Mouse (Mus musculus): Measurements from ENCODE around the gene Mbd4. TPM values are rescaled to one million over a fixed set of nuclear protein-coding genes. Genes with fewer than 3 reads are reported as not detected.
A peak's percentile ranks its signal among the peaks of the same experiment; 100 is the strongest.
"Not testable (repeated sequence)": the region's sequence is repeated elsewhere in the genome, so short reads cannot be mapped to it uniquely, and the experiment has no call there.

Gene Mbd4
- polyA plus RNA-seq, 1 experiment from 2014 or later: 4.1 TPM

- WGBS: 94% methylated on average over 2 of the region's 2 CpGs
- ATAC-seq (ENCODE audit: low FRiP score, low TSS enrichment) (no peak), DNase-seq (ENCODE audit: low spot score) (no peak)
- TF ChIP-seq CTCF (IDR thresholded peaks at IDR 0.05; ENCODE audit: low read depth) (no peak), EP300 (optimal IDR thresholded peaks at IDR 0.05) (no peak)
- H3K9ac ChIP-seq (ENCODE audit: low read length): no peak overlapping the region
- H3K4me1 ChIP-seq (replicated peaks; ENCODE audit: control insufficient read depth, insufficient read depth): no peaks in the 10 kb centered on the region
- H3K9me3 ChIP-seq (ENCODE audit: control insufficient read depth, low read length): no peaks in the 10 kb centered on the region
- H3K4me3 ChIP-seq (ENCODE audit: low read depth, low read length): no peak overlapping the region
- H3K27ac ChIP-seq (replicated peaks): no peak overlapping the region
- H3K36me3 ChIP-seq (ENCODE audit: control insufficient read depth, insufficient read depth, low read length): no peaks in the 10 kb centered on the region
- H3K27me3 ChIP-seq (ENCODE audit: control insufficient read depth, insufficient read depth, low read length): no peaks in the 10 kb centered on the region
- no peak overlapping the region for H3K4me2 ChIP-seq (replicated peaks; ENCODE audit: low read depth)
Observed at GRCm38 (mm10) chr6:115877239-115877638, 24.1 kb upstream of the Mbd4 start.

GRCm38 (mm10) chr6:115871318-115871717 is 18.1 kb upstream of the Mbd4 start:
- H3K27me3 ChIP-seq (ENCODE audit: control insufficient read depth, insufficient read depth, low read length); ATAC-seq (ENCODE audit: low FRiP score, low TSS enrichment); H3K9me3 ChIP-seq (ENCODE audit: control insufficient read depth, low read length); H3K4me2 ChIP-seq (replicated peaks; ENCODE audit: low read depth); H3K27ac ChIP-seq (replicated peaks); H3K4me1 ChIP-seq (replicated peaks; ENCODE audit: control insufficient read depth, insufficient read depth); H3K36me3 ChIP-seq (ENCODE audit: control insufficient read depth, insufficient read depth, low read length); H3K4me3 ChIP-seq (ENCODE audit: low read depth, low read length); H3K9ac ChIP-seq (ENCODE audit: low read length); DNase-seq (ENCODE audit: low spot score): not testable (repeated sequence)
- no CpG with 5 or more reads among the region's 3 CpGs for WGBS

- not testable (repeated sequence) for H3K27me3 ChIP-seq (ENCODE audit: control insufficient read depth, insufficient read depth, low read length); H3K4me3 ChIP-seq (ENCODE audit: low read depth, low read length); ATAC-seq (ENCODE audit: low FRiP score, low TSS enrichment); H3K9me3 ChIP-seq (ENCODE audit: control insufficient read depth, low read length); H3K4me2 ChIP-seq (replicated peaks; ENCODE audit: low read depth); H3K4me1 ChIP-seq (replicated peaks; ENCODE audit: control insufficient read depth, insufficient read depth); H3K9ac ChIP-seq (ENCODE audit: low read length); H3K36me3 ChIP-seq (ENCODE audit: control insufficient read depth, insufficient read depth, low read length); H3K27ac ChIP-seq (replicated peaks); DNase-seq (ENCODE audit: low spot score)
- WGBS: no CpG with 5 or more reads among the region's 3 CpGs
Observed at GRCm38 (mm10) chr6:115867157-115867556, 14.0 kb upstream of the Mbd4 start.

- H3K27me3 ChIP-seq (ENCODE audit: control insufficient read depth, insufficient read depth, low read length): no peaks in the 10 kb centered on the region
- no peak for DNase-seq (ENCODE audit: low spot score)
- H3K4me1 ChIP-seq (replicated peaks; ENCODE audit: control insufficient read depth, insufficient read depth): peaks cover 10% of the 10 kb centered on the region
- no peak overlapping the region for H3K4me2 ChIP-seq (replicated peaks; ENCODE audit: low read depth)
- WGBS: 93% methylated on average over 4 of the region's 4 CpGs
- no peak overlapping the region for H3K9ac ChIP-seq (ENCODE audit: low read length)
- H3K9me3 ChIP-seq (ENCODE audit: control insufficient read depth, low read length): no peaks in the 10 kb centered on the region
- no peak overlapping the region for H3K4me3 ChIP-seq (ENCODE audit: low read depth, low read length)
- H3K36me3 ChIP-seq (ENCODE audit: control insufficient read depth, insufficient read depth, low read length): no peaks in the 10 kb centered on the region
- H3K27ac ChIP-seq (replicated peaks): no peak overlapping the region
- ATAC-seq (ENCODE audit: low FRiP score, low TSS enrichment): no peak
- TF ChIP-seq EP300 (optimal IDR thresholded peaks at IDR 0.05): no peak
- no peak for TF ChIP-seq CTCF (IDR thresholded peaks at IDR 0.05; ENCODE audit: low read depth)
Observed at GRCm38 (mm10) chr6:115865246-115865645, 12.1 kb upstream of the Mbd4 start.

- H3K4me2 ChIP-seq (replicated peaks; ENCODE audit: low read depth): no peak overlapping the region
- peaks cover 10% of the 10 kb centered on the region for H3K4me1 ChIP-seq (replicated peaks; ENCODE audit: control insufficient read depth, insufficient read depth)
- ATAC-seq (ENCODE audit: low FRiP score, low TSS enrichment) (peak; percentile 49; the same call in 1 of the 2 replicates), DNase-seq (ENCODE audit: low spot score) (no peak)
- no peaks in the 10 kb centered on the region for H3K9me3 ChIP-seq (ENCODE audit: control insufficient read depth, low read length)
- H3K9ac ChIP-seq (ENCODE audit: low read length): 0 out of 2 replicates have a peak overlapping the region, but pooled peaks have one; percentile 18
- no peak for TF ChIP-seq CTCF (IDR thresholded peaks at IDR 0.05; ENCODE audit: low read depth)
- TF ChIP-seq EP300 (optimal IDR thresholded peaks at IDR 0.05): no peak
- H3K36me3 ChIP-seq (ENCODE audit: control insufficient read depth, insufficient read depth, low read length): no peaks in the 10 kb centered on the region
- peak overlapping the region; percentile 82 for H3K27ac ChIP-seq (replicated peaks)
- no peak overlapping the region for H3K4me3 ChIP-seq (ENCODE audit: low read depth, low read length)
- WGBS: 37% methylated on average over 7 of the region's 7 CpGs
- H3K27me3 ChIP-seq (ENCODE audit: control insufficient read depth, insufficient read depth, low read length): no peaks in the 10 kb centered on the region
Observed at GRCm38 (mm10) chr6:115863340-115863841, 10.2 kb upstream of the Mbd4 start.

GRCm38 (mm10) chr6:115860027-115860556 is 6.9 kb upstream of the Mbd4 start:
- H3K4me2 ChIP-seq (replicated peaks; ENCODE audit: low read depth): no peak overlapping the region
- WGBS: 28% methylated on average over 7 of the region's 7 CpGs
- no peak overlapping the region for H3K4me3 ChIP-seq (ENCODE audit: low read depth, low read length)
- no peaks in the 10 kb centered on the region for H3K27me3 ChIP-seq (ENCODE audit: control insufficient read depth, insufficient read depth, low read length)
- H3K36me3 ChIP-seq (ENCODE audit: control insufficient read depth, insufficient read depth, low read length): no peaks in the 10 kb centered on the region
- H3K4me1 ChIP-seq (replicated peaks; ENCODE audit: control insufficient read depth, insufficient read depth): peaks cover 10% of the 10 kb centered on the region
- TF ChIP-seq EP300 (optimal IDR thresholded peaks at IDR 0.05) (no peak), CTCF (IDR thresholded peaks at IDR 0.05; ENCODE audit: low read depth) (no peak)
- no peaks in the 10 kb centered on the region for H3K9me3 ChIP-seq (ENCODE audit: control insufficient read depth, low read length)
- peak; percentile 52 for DNase-seq (ENCODE audit: low spot score)
- 0 out of 2 replicates have a peak overlapping the region, but pooled peaks have one; percentile 2 for H3K27ac ChIP-seq (replicated peaks)
- peak; percentile 70 for ATAC-seq (ENCODE audit: low FRiP score, low TSS enrichment)
- no peak overlapping the region for H3K9ac ChIP-seq (ENCODE audit: low read length)

Measured in stomach, postnatal 0 days (tissue).